Mouse (Mus musculus) c-Kit-positive CD71-negative TER-119-negative erythroid progenitor cells, embryonic 14.5 days (primary cell): Measurements from ENCODE around the gene Gm11116.
"Not testable (repeated sequence)": the region's sequence is repeated elsewhere in the genome, so short reads cannot be mapped to it uniquely, and the experiment has no call there.

Source experiments
- DNase-seq: peaks from one replicate; pipeline ENCODE4 v3.0.0-alpha.2; 2013; ENCODE audit warnings: low read depth

Gene Gm11116

DNA sequence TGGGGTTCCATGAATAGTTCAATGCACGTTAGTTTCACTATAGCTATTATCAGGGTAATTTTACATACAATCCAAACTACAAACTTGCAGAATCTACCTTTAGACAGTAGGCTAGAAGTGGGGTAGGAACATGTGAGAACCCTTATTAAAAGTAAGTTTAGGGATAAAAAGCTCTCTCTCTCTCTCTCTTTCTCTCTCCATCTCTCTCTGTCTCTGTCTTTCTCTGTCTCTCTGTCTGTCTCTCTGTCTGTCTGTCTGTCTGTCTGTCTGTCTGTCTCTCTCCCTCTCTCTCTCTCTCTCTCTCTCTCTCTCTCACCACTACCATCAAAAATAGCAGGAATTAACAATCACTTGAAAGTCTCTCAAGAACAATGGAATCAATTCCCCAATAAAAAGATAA is at the start of gene Gm11116:
Gene Gm11116, minus strand, starts transcription at position 101 of the 400 bp plus-strand sequence.
- DNase-seq: no peak

GRCm38 (mm10) chr5:88153999-88154398 is 42.7 kb upstream of the Gm11116 start, which contains the start of gene Gm11115:
TSS of gene Gm11115 (minus strand) at chr5:88154099.
- no peak for DNase-seq

- not testable (repeated sequence) for DNase-seq
Observed at GRCm38 (mm10) chr5:88086256-88086655, 25.1 kb downstream of the Gm11116 start, which contains the start of gene Smr2. TSS of gene Smr2 (plus strand) at chr5:88086556.
